Mouse (Mus musculus): ENCODE measurements around the gene Plcb3. TPM values are rescaled to one million over a fixed set of nuclear protein-coding genes. Genes with fewer than 3 reads are reported as not detected.

The Plcb3 gene
- polyA plus RNA-seq, 1 experiment from 2014 or later: 55.9 TPM

- WGBS: 22% methylated on average over 5 of the region's 5 CpGs
- TF ChIP-seq CTCF (IDR thresholded peaks at IDR 0.05; ENCODE audit: low read depth): no peak
- Histone ChIP-seq H3K36me3 (ENCODE audit: insufficient read depth) (0 out of 2 replicates have a peak, but pooled peaks cover 4% of the 10 kb centered on the region), H3K27me3 (ENCODE audit: insufficient read depth, low read length) (no peaks in the 10 kb centered on the region), H3K4me2 (peak overlapping the region; percentile 98), H3K9ac (peak overlapping the region; percentile 72), H3K9me3 (ENCODE audit: low read depth, low read length) (no peaks in the 10 kb centered on the region), H3K4me1 (ENCODE audit: insufficient read depth) (peaks cover 9% of the 10 kb centered on the region), H3K27ac (ENCODE audit: low read depth) (peak overlapping the region; percentile 68; the same call in 1 of the 2 replicates), H3K4me3 (ENCODE audit: low read depth, low read length) (peak overlapping the region; percentile 80)
- no peak for DNase-seq
- peak; percentile 2; the same call in 1 of the 2 replicates for ATAC-seq (ENCODE audit: insufficient read depth)
Measured at GRCm38 (mm10) chr19:6942764-6943163, 33.5 kb downstream of the Plcb3 start.

- Histone ChIP-seq H3K27ac (ENCODE audit: low read depth) (peak within 1 kb of the TSS; percentile 97), H3K4me1 (ENCODE audit: insufficient read depth) (peaks cover 9% of the 10 kb centered on the region), H3K4me3 (ENCODE audit: low read depth, low read length) (peak within 1 kb of the TSS; percentile 80), H3K4me2 (peak within 1 kb of the TSS; percentile 98), H3K27me3 (ENCODE audit: insufficient read depth, low read length) (no peaks in the 10 kb centered on the region), H3K9ac (peak within 1 kb of the TSS; percentile 72), H3K36me3 (ENCODE audit: insufficient read depth) (0 out of 2 replicates have a peak, but pooled peaks cover 4% of the 10 kb centered on the region), H3K9me3 (ENCODE audit: low read depth, low read length) (no peaks in the 10 kb centered on the region)
- ATAC-seq (ENCODE audit: insufficient read depth) (peak; percentile 92), DNase-seq (peak; percentile 96)
- TF ChIP-seq CTCF (IDR thresholded peaks at IDR 0.05; ENCODE audit: low read depth): no peak
- WGBS: under 1% methylated on average over 27 of the region's 27 CpGs
Measured at GRCm38 (mm10) chr19:6942249-6942691, 34.0 kb downstream of the Plcb3 start, which contains the start of gene Gpr137. Gene Gpr137, minus strand, starts transcription at chr19:6942480.

- Histone ChIP-seq H3K27me3 (ENCODE audit: insufficient read depth, low read length) (no peaks in the 10 kb centered on the region), H3K4me2 (peak within 1 kb of the TSS; percentile 98), H3K27ac (ENCODE audit: low read depth) (peak within 1 kb of the TSS; percentile 97), H3K4me3 (ENCODE audit: low read depth, low read length) (peak within 1 kb of the TSS; percentile 80), H3K9me3 (ENCODE audit: low read depth, low read length) (no peaks in the 10 kb centered on the region), H3K36me3 (ENCODE audit: insufficient read depth) (0 out of 2 replicates have a peak, but pooled peaks cover 4% of the 10 kb centered on the region), H3K9ac (peak within 1 kb of the TSS; percentile 72), H3K4me1 (ENCODE audit: insufficient read depth) (peaks cover 9% of the 10 kb centered on the region)
- under 1% methylated on average over 83 of the region's 83 CpGs for WGBS
- TF ChIP-seq CTCF (IDR thresholded peaks at IDR 0.05; ENCODE audit: low read depth): no peak; the same call in 1 of the 2 replicates
- ATAC-seq (ENCODE audit: insufficient read depth): peak; percentile 84
- DNase-seq: peak; percentile 98
Measured at GRCm38 (mm10) chr19:6941372-6942248, 34.7 kb downstream of the Plcb3 start, which contains the start of gene Bad. Gene Bad, plus strand, starts transcription at chr19:6941861.

- Histone ChIP-seq H3K4me2 (peak overlapping the region; percentile 98), H3K4me1 (ENCODE audit: insufficient read depth) (peaks cover 9% of the 10 kb centered on the region), H3K27ac (ENCODE audit: low read depth) (no peak overlapping the region), H3K36me3 (ENCODE audit: insufficient read depth) (0 out of 2 replicates have a peak, but pooled peaks cover 4% of the 10 kb centered on the region), H3K9me3 (ENCODE audit: low read depth, low read length) (no peaks in the 10 kb centered on the region), H3K4me3 (ENCODE audit: low read depth, low read length) (peak overlapping the region; percentile 80), H3K9ac (peak overlapping the region; percentile 72), H3K27me3 (ENCODE audit: insufficient read depth, low read length) (peaks cover 6% of the 10 kb centered on the region)
- DNase-seq (peak; percentile 40), ATAC-seq (ENCODE audit: insufficient read depth) (peak; percentile 4; the same call in 1 of the 2 replicates)
- 21% methylated on average over 29 of the region's 29 CpGs for WGBS
- no peak for TF ChIP-seq CTCF (IDR thresholded peaks at IDR 0.05; ENCODE audit: low read depth)
Measured at GRCm38 (mm10) chr19:6940396-6941351, 35.6 kb downstream of the Plcb3 start.

- H3K27me3 ChIP-seq (ENCODE audit: insufficient read depth, low read length): peaks cover 19% of the 10 kb centered on the region
- TF ChIP-seq CTCF (IDR thresholded peaks at IDR 0.05; ENCODE audit: low read depth): no peak
- no peak overlapping the region for H3K27ac ChIP-seq (ENCODE audit: low read depth)
- H3K4me1 ChIP-seq (ENCODE audit: insufficient read depth): peaks cover 9% of the 10 kb centered on the region
- no peaks in the 10 kb centered on the region for H3K36me3 ChIP-seq (ENCODE audit: insufficient read depth)
- H3K4me3 ChIP-seq (ENCODE audit: low read depth, low read length): no peak overlapping the region
- WGBS: 84% methylated on average over 20 of the region's 20 CpGs
- DNase-seq (no peak), ATAC-seq (ENCODE audit: insufficient read depth) (no peak)
- no peak overlapping the region for H3K4me2 ChIP-seq
- H3K9me3 ChIP-seq (ENCODE audit: low read depth, low read length): no peaks in the 10 kb centered on the region
- H3K9ac ChIP-seq: no peak overlapping the region
Measured at GRCm38 (mm10) chr19:6939106-6940002, 36.9 kb downstream of the Plcb3 start.

All from lung, embryonic 14.5 days (tissue).